Mouse (Mus musculus): ENCODE measurements at regions not wholly inside any gene's neighbourhood (a gene's known extent, or its start where the extent isn't known, plus 50 kb on each side); places are given as distances from the start of the nearest gene placed in this dataset.

DNA sequence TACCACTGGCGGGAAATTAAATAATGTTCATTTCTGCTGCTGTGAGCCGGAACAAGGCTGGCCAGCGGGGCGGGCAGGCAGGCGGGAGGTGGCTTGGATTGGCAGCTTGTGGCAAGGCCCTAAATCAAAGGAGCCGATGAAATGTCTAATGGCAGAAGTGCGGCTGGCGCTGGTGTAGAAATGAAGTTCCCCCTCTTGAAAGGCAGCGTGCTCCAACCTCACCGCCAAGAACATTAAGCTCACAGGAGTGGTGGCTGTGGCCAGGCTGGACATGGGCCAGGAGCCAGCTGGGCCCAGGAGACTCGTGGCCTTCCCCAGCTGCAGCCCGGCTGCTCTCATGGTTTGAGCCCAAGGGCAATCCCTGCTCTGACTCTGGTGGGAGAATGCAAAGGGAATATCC lies 71.8 kb upstream of the Gm26897 start:
- no peak for TF ChIP-seq CTCF (conservative IDR thresholded peaks at IDR 0.05; ENCODE audit: insufficient read depth, insufficient read length, low read depth, low read length)
- no peak for TF ChIP-seq POLR2A (IDR thresholded peaks at IDR 0.05; ENCODE audit: low read depth, low read length)
